Mouse (Mus musculus) embryonic fibroblast, embryonic 13.5 days (primary cell): ENCODE measurements around the gene Zfp512b. TPM values are rescaled to one million over a fixed set of nuclear protein-coding genes. Genes with fewer than 3 reads are reported as not detected.

Experiments
- H3K27ac ChIP-seq: 2 replicates; pipeline ENCODE4 v1.5.1; 2012; ENCODE audit warnings: low read length, control low read depth, inconsistent platforms; ENCODE audit not compliant: insufficient read depth
- H3K4me1 ChIP-seq: 2 replicates; pipeline ENCODE4 v1.6.1; 2011; ENCODE audit warnings: low read length; ENCODE audit not compliant: control insufficient read depth, insufficient read depth
- H3K4me3 ChIP-seq: 2 replicates; pipeline ENCODE4 v1.5.1; 2011; ENCODE audit warnings: mild to moderate bottlenecking, control low read depth, low read length; ENCODE audit not compliant: insufficient read depth
- CTCF ChIP-seq: IDR thresholded peaks from 2 replicates; pipeline ENCODE4 v1.5.1; 2011; ENCODE audit warnings: mild to moderate bottlenecking, control low read depth, low read length, moderate library complexity, borderline replicate concordance; ENCODE audit not compliant: insufficient read depth
- POLR2A ChIP-seq: IDR thresholded peaks from 2 replicates; pipeline ENCODE4 v1.6.1; 2011; ENCODE audit warnings: low read depth, mild to moderate bottlenecking, control low read depth, low read length, moderate library complexity
- polyA plus RNA-seq: library from polyadenylated mRNA; stranded (reverse); fragments of >200 nt; gene quantifications from 2 replicates; pipeline ENCODE4 v1.2.4, GENCODE M21; 2011; ENCODE audit warnings: low read depth; ENCODE audit not compliant: missing spikeins, insufficient read length

Zfp512b gene
- polyA plus RNA-seq, 1 experiment = 41.0 TPM

DNA sequence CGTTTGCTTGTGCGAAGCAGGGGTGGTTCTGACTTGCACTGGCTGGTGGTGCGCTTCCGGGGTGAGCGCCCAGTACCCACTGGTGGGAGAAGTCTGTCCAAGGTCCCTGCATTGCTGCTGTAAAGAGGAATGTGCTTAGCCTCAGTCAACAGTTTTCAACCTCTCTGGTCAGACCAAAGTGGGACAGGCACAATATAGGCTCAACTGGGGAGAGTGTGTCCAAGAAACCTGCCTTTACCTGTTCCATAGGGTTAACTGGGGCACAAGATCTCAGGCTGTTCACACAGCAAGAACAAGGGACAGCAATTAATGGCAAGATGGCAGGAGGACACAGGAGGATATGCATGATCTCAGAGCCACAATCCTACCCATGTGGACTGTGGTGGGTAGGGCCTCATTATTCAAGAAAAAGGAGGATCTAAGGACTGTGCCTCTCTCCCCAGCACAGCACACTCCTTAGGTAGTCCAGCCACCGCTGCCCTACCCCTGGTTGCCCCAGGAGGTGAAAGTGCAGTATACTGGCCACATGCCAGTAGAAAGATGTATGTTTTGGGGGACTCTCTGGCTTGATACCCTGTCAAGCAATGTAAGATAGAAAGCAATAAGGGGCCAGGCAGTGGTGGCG, 17.6 kb downstream of the Zfp512b start:
- Histone ChIP-seq H3K4me1 (0 out of 2 replicates have a peak, but pooled peaks cover 1% of the 10 kb centered on the region), H3K27ac (no peak overlapping the region), H3K4me3 (no peak overlapping the region)
- TF ChIP-seq CTCF (no peak), POLR2A (no peak)

DNA sequence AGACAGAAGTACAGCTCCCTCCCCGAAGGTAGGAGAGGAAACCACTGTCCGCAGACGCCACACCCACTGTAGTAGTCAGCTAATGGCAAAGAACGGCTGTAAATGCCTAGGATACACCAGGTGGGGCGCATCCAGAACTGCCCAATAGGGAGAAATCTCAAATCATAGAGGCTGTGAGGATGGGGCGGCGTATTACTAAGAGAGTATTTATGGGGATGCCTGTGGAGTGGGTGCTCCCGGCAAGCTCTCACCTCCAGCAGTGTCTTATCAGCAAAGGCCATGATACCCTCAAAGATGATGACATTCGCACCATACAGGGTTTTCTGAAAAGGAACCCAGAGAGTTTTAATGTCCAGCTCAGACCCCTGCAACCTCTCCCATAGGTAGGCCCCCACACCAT, 18.6 kb downstream of the Zfp512b start:
- TF ChIP-seq POLR2A (no peak), CTCF (no peak)

DNA sequence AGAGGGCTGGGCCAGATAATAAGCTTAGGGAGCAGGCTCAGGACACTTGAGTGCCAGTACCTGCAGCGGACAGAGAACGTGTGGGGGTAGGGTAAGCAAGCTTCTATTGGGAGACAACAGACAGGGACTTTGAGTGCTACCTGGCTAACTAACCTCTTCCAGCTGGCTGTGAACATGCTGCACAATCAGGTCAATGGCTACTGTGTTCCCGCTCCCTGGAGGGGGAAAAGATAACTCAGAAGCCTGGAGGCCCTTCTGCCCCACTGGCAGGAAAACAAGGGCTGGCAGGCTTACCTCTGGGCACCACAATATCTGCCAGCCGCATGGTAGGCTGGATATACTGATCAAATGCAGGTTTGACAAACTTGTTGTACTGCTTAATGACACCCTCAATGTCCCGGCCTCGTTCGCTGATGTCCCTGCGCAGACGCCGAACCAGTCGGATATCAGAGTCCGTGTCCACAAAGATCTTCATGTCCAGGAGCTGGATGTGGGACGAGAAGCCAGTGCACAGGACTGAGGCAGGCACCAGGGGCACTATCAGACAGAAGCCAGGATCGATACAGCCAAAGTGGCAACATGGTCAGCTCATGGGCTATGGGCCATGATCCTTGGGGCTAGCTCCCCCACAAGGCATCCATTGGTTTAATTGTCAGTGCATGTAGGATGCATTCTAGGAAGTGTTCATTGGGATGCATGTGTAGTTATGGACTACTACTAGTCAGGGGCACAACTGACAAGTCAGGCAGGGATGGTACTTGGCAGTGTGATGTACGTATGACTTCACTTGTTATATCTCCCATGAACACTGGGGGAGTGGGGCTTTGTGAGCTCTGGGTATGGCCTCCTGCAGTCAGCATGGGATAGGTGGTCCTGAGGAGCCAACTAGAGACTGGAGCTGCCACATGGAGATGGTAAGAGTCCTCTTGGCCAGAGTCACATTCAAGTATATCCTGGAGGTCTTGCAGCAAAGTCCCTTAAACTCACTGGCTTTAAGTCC, 19.4 kb downstream of the Zfp512b start:
- no peak overlapping the region for H3K27ac ChIP-seq
- H3K4me1 ChIP-seq = no peaks in the 10 kb centered on the region
- H3K4me3 ChIP-seq = no peak overlapping the region
- no peak for TF ChIP-seq CTCF
- TF ChIP-seq POLR2A = no peak

More for the DNA sequence above, 18.6 kb downstream of the Zfp512b start:
- Histone ChIP-seq H3K27ac (no peak overlapping the region), H3K4me3 (no peak overlapping the region), H3K4me1 (no peaks in the 10 kb centered on the region)

DNA sequence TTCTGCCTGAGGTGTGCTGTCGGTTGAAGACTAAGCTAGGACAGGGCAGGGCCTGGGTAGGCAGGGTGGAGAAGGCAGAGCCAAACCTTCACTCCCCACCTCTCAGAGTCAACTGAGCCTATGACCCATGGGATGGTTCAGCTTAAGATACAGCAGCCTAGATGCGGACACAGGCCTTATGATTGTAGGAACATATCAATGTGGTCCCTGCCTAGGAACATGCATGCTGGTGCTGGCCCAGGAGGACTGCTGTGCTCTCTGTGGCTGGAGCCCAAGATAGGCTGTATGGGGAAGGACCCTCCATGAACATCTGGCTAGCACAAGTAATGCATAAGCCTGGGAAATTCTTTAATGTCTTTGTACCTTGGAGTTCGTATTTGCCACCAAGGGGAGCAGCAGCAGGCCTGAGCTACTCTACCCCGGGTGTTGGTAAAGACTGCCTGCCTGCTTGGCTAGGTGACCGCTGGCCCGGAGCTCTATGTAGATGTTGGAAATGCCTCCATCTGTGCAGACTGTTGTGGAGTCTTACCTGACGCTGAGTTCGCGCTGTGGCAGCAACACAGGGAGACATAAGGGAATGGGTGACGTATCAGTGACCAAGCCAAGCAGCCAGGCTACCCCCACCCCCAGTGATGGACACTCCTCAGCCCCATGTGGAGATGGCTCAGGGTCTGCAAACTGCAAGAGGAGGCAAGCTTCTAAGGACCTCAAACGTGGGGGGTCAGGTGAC, 20.5 kb downstream of the Zfp512b start:
- H3K27ac ChIP-seq = no peak overlapping the region
- no peaks in the 10 kb centered on the region for H3K4me1 ChIP-seq
- H3K4me3 ChIP-seq = no peak overlapping the region
- no peak for TF ChIP-seq POLR2A
- no peak for TF ChIP-seq CTCF

DNA sequence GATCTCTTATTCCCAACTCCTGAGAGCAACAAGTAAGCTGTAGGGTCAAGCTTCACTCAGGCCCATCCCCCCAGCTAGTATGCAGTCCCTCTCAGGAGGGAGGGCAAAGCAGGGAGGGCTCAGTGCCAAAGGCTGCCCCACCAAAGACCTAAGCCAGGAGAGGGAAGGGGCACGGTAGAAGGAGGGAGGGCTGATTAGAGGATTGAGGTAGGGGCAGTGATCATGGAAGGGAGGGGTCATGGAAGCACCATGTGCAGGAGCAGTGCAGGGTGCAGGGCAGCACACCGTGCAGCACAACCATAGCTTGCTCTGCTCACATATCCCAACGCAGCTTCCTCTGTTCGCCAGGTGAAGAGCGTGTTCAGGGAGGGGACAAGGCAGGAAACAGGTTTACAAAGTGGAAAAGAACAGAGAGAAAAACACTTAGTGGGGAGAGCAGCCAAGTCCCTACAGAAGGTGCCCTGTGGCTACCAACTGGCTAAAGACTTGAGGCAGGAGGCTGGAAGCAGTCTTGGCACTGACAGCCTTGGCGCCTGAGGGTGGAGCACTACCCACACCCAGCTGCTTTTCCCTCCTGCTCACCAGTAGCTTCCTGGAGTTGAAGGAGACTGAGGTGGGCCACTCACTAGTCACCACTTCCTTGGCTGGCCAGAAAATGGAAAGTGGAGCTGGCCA, 21.5 kb downstream of the Zfp512b start:
- Histone ChIP-seq H3K4me1 (no peaks in the 10 kb centered on the region), H3K27ac (no peak overlapping the region), H3K4me3 (no peak overlapping the region)
- TF ChIP-seq POLR2A (no peak), CTCF (no peak)

GRCm38 (mm10) chr2:181570375-181570774, 22.2 kb downstream of the Zfp512b start:
- TF ChIP-seq CTCF (no peak), POLR2A (no peak)
- Histone ChIP-seq H3K27ac (no peak overlapping the region), H3K4me3 (no peak overlapping the region), H3K4me1 (no peaks in the 10 kb centered on the region)

- no peak overlapping the region for H3K27ac ChIP-seq
- H3K4me1 ChIP-seq = no peaks in the 10 kb centered on the region
- H3K4me3 ChIP-seq = no peak overlapping the region
- no peak for TF ChIP-seq POLR2A
- no peak for TF ChIP-seq CTCF
Measured at GRCm38 (mm10) chr2:181569856-181570255, 22.7 kb downstream of the Zfp512b start.

GRCm38 (mm10) chr2:181568272-181569008, 24.2 kb downstream of the Zfp512b start:
- H3K4me3 ChIP-seq = no peak overlapping the region
- TF ChIP-seq CTCF = peak; percentile 32; the same call in 1 of the 2 replicates
- TF ChIP-seq POLR2A = no peak
- no peak overlapping the region for H3K27ac ChIP-seq
- no peaks in the 10 kb centered on the region for H3K4me1 ChIP-seq
